Mouse (Mus musculus) CH12F3 (cell line): ENCODE data around the gene Col6a5.

Experiments
- in situ Hi-C: fragments of 300-500 bp; cut with MboI; formaldehyde crosslinking; loops from 2 replicates; pipeline ENCODE4 v1.14.3; 2020; ENCODE audit warnings: low sequenced_read_pairs

The Col6a5 gene

DNA sequence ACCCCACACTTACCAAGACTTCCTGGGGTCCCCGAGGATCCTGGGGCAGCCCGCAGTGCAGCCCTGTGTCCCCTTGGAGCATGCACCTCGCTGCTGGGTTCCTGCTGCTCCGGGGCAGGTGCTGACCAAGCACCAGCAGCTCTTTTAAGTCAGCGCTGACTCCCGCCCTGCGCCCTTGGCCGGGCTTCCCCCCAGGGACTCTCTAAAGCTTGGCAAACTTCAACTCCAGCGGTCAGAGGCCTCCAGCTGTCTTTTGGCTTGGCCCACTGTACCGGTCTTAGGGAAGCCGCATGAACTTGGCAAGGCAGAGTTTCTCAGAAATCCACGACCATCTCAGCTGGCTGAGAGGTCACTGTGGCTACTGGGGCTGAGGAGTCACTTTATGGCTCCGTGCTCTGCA is at the start of gene Col6a5:
Col6a5 (minus strand) TSS at position 111 of the 400 bp plus-strand sequence.
- in situ Hi-C loops: no loop called here

DNA sequence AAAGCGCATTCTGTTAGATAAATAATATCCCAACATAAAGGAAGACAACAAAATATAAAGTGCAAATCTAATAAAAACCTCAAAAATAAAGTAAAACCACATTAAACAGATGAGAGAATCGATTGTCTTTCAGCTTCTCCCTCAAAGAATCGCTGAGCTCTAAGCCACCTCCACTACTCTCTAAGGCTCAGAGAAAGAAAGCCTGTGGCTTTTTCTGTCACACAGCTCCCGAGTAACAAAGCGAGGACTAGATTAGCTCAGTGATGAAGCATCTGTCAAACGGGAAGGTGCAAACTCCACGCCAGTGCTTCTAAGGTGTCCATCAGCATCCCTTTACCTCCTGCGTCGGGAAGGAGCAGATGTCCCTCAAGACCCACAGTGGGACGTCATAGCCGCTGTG is 37.5 kb upstream of the Col6a5 start:
- in situ Hi-C loops: no loop called here

DNA sequence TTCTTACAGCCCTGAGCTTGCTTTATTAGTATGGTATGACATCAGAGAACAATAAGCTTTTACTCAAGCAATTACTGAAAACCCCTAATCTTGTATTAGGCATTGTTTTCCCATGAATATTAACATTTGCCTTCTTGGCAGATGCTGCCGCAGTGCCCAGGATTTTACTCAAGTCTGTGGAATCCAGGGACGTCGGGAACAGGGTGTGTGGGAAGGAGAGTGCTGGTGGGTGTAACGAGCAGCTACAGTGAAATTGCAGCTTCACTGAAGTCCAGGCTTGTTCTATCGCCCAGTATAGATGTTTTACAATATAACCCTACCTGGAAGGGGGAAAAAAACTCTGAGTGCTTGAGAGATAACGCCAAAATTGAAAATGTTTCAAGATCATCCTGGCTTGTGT is 32.0 kb upstream of the Col6a5 start:
- in situ Hi-C loops: no loop called here

DNA sequence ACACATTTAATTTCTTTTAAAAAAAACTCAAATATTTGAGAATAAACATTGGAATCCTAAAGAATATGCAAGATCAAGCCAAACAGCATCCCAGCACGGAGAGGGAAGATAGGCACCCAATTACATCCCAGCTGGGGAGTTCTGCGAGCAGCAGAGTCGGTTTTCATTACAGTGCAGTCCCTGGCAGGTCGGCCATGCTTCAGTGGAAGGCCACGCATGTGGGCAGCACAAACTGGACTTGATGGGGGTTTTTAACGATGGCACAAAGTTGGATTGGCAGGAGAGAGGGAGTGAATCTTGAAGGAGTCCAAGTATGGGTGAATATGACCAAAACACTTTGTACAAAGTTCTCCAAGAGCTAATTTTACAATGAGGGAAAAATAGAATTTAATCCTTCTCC is 29.7 kb upstream of the Col6a5 start:
- in situ Hi-C loops: no loop called here

DNA sequence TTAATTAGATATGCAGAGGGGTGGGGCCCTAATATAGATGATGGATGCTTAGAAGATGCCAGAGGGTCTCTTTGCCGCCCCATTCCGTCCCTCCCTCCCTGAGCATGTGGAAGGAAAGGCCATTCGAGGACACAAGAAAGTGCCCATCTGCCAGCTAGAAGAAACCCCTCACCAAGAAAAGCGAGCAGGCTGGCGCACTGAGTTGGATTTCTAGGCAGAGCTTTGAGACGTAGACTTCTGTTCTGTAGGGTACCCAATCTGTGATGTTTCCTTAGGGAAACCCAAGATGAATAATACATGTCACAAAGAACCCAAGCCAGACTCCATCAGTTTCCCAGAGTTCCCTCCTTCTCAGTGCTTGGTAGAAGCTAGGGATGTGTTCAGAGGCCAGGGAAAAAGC is 29.0 kb upstream of the Col6a5 start:
- in situ Hi-C loops: no loop called here

DNA sequence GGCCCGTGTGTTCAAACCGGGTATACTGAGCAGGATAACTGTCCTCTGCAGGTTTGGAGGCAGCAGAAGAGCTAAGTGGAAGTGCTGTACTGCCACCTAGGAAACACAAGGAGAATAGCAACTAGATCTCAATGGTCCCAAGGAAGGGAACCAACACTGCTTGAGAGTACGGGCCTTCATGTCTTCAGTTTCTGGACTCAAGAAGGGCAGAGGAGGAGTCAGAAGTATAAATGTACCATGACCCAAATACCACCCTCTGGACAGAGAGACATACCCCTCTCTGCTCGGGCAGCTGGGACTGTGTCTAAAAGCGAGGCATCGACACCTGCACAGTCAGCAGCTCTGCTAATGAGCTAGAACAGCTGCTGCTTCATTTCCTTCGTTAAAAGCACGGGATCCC is 27.7 kb upstream of the Col6a5 start:
- in situ Hi-C loops: no loop called here

DNA sequence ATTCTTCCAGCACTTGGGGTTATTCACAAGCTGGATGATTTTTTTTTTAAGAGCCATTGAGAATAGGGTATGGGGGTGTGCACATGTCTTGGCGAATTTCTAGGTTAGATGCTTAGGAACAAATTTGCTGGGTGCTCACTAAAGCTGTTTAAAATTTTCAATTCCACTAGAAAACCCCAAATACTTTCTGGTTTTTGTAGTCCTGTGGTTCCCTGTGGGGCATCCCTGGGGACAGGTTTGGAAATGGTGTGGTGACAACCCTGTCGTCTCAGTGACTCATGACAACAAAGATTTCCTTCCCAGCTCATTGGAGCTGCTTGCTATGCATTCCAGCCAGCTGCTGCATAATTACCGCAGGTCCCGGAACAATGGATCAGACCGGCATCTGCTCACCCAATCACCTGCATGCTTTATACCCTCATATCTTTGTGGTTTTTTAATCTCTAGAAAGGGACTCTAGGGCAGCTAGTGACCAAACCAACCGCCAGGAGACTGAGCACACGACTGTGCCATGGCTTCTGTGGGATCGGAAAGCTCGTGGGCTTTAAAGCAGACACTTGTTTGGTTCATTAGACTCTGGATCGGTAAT is 24.6 kb upstream of the Col6a5 start:
- in situ Hi-C loops: no loop called here

DNA sequence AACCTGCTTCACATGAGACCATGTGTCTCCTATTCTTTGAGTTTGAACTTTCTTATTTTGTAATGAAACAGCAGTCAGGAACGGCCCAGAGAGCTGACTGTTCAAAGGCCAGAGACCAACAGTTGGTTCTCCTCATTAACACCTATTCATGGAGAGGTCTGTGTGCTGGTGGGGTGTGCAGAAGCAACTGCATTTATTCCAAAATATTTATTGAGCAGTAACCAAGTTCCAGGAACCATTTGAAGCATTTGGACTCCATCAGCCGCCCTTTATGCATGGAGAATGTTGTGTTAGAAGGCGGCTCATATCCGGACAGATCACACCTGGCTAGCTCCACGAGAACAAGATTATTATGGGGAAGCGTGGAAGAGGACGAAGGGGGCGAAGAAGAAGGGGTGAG is 18.0 kb upstream of the Col6a5 start:
- in situ Hi-C loops: no loop called here

DNA sequence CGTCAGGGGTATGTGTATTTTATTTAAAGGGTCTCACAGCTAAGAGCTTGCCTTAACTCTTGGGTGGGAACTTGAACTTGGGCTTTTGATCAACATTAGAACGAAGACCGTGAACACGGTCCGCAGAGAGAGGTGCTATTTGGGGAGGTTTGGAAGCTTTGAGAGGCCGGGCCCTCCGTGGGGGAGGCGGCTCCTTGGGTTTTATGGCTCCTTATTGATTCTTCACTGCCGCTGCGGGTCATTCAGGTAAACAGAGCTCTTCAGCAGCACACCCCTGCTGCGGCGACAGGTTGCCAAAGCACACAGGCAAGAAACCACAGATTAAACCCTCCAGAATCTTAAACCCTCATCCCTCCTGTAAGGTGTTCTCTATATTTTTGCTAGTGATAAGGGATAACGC is 16.4 kb upstream of the Col6a5 start:
- in situ Hi-C loops: no loop called here

DNA sequence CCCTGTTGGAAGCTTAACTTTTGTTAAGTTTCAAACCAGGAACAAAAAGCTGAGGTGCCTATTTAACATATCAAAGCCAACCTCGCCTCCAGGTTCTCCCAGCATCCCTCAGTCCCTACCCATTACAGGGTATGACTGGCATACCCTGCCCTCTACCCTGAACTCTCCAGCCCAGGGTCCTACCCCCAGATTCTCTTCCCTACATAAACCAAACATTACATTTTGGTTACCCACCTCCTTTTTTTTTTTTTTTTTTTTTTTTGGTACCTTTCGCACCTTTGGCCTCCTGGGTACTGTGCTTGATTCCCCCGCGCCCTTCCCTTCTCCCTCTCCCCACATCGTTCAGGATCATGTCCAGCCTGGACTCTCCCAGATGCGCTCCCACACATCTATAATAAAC is 15.9 kb upstream of the Col6a5 start:
- in situ Hi-C loops: no loop called here

DNA sequence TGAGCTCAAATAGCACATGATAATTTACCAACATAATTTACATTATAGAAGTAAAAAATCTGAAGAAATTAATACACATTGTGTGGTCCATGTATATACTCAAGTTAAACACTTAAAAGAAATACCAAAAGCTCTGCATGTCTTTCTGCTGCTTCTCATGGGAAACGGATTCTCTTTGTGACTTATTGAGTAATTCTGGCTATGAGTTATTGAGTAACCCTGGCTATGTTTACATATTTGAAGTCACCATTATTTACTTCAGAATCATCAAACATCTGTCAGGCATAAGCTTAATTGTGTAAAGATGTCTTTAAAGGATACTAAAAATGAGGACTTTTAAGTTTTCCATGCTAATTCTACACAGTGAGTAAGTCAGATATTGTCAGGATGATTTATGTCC is 13.3 kb upstream of the Col6a5 start:
- in situ Hi-C loops: no loop called here

DNA sequence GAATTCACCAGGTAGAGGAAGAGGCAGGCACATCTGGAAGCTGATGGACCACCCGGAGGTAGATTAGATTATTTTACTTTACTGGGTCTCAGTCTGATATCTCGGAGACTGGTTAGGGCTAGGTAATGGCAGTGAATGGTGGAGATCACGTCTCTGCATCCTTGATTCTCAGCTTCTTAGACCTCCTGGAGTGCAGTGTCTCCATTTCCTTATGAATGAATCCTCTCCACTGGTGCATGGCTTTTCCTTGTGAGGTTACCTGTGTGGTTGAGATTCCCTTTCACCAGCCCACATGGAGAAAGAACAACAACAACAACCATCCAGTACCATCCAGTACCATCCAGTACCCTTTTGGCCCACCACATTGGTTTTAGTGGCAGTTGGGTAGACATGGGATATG is 11.6 kb upstream of the Col6a5 start:
- in situ Hi-C loops: no loop called here

DNA sequence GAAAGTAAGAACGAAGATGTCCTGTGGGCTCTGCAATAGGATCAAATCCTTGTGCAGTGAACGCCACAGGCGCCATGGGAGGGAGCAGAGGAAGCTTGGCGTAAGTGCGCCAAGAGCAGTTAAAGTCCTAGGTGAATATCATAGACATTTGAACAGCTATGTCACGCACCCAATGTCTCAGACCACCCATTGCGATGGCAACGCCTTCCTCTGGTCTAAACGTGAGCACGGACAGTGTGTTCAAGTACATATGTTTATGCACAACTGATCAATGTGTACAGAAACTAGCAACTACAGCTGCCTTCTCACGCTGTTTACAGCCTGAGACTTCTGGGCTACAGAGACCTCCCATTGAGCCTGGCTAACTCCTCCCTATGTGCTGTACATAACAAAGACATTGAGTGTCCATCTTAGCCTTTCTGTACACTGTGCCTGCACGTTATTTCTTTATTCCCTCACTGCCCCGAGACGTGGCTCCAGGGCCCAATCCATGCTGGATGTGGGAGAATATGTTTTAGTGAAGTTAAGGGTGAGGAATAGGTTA is 11.0 kb upstream of the Col6a5 start:
- in situ Hi-C loops: no loop called here

DNA sequence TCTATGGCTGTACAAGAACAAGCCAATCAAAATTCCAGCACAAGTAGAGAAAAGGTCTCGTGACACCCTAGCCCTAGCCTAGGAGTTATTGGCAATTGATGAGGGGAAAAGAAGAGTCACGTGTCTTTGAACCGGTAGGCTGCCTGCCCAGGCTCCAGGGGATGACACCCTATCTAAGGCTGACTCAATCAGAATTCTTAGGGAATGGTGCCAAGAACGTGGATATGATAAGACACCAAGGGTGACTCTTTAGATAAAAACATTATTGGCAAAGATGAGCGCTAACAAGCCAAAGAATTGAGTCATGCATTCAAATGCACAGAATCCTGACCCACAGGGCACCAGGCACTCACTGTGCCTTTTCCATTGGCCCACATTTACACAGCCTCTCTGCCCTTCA is 10.5 kb upstream of the Col6a5 start:
- in situ Hi-C loops: no loop called here

DNA sequence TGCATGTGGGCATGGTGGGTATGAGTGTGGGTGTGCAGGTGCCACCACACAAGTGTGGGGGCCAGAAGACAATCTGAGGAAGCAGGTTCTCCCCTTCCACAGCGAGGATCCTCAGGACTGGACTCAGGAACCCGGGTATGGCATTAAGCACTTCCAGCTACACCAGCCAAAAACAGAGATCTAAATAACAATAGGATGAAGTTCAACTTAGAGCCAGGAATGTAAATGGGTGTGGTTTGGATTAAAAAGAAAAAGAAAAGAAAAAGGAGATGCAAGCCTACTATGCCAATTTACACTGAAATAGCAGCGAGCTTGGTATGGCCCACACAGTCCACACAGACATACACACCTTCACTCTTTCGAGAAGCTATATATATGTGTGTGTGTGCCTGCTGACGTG is 7.5 kb upstream of the Col6a5 start:
- in situ Hi-C loops: no loop called here

DNA sequence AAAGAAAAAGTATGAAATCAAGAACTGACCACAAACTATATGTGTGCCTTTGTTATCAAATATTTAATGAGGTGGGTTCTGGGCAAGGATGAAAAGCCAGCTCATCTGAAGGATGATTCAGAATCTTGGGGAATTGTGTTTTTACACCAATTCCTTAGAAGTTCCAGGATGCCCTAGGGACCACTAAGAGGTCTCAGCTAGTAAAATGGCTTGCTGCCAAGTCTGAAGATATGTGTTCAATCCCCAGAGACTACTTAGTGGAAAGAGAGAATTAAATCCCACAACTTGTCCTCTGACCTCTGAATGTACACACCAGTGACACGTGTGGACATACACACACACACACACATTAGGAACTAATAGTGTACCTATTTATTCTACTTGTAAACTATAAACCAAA is 1.3 kb downstream of the Col6a5 start:
- in situ Hi-C loops: no loop called here

DNA sequence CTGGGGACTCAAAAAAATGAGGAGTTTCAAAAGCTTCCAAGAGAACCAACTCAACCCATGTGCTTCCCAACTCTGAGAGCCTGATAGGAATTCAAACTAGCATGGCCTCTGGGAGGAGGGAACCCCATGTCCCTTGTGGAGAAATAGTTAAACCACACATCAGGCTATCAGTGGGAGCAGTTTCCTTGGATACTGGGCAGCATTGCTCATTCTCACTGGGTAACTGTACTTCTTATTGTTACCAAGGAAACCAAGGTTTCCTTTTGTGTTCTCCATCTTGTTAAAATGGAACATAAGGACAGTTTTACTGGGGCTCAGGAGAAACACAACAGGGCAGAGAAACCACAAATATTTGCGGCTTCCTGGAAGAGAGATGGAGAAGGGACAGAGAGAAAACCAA is 10.7 kb downstream of the Col6a5 start:
- in situ Hi-C loops: no loop called here

DNA sequence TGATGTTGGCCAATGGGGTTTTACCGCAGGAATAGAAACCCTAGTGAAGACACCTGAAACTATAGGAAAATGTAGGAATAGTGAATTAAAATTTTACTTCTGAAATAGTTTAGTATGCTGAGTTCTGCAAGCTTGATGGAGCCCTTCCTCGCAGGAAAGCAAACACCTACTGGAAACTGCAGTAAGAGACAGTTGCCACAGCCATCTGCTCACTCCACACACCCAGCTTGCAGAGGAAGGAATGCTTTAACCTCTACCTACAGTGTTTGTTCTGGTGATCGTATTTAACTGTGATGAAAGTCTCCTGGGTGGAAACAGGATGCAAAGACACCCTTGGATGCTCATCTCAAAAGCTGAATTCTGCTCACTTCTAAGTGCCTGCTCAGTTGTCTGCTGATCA is 12.9 kb downstream of the Col6a5 start:
- in situ Hi-C loops: no loop called here

DNA sequence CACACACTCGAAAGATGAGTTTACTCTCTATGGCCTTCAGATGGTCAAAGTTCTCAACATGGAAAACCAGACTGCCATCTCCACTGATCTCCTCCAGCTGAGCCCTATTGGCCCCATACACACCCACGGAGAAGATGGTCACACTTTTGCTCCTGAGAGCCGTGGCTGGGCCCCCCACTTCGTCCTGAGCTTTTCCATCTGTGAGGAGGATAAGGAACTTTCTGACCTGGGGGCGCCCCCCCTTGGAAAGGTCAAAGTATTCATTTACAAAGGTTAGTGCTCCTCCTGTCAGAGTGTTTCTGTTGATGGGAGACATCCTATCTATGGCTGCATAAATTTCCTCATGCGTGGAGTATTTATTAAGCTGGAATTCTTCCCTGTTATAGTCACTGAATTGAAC is 26.6 kb downstream of the Col6a5 start:
- in situ Hi-C loops: no loop called here

DNA sequence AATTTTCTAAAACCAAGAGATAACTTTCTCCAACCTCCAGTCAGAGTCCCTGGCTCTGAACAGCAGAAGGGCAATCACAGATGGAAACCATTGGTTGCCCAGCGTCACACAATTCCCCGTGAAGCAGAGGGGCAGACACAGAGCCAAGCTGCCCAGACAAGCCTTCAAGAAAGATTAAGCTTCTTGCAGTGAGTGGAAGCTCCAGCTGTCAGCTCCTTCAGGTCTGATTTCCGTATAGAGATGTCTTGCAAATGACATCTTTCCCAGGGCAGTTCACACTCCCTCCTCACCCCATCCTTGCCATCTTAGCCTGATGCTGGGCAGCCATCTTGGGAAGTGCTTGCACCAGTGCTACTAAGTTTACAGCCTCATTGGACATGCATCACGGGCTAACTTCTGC is 31.2 kb downstream of the Col6a5 start:
- in situ Hi-C loops: no loop called here

DNA sequence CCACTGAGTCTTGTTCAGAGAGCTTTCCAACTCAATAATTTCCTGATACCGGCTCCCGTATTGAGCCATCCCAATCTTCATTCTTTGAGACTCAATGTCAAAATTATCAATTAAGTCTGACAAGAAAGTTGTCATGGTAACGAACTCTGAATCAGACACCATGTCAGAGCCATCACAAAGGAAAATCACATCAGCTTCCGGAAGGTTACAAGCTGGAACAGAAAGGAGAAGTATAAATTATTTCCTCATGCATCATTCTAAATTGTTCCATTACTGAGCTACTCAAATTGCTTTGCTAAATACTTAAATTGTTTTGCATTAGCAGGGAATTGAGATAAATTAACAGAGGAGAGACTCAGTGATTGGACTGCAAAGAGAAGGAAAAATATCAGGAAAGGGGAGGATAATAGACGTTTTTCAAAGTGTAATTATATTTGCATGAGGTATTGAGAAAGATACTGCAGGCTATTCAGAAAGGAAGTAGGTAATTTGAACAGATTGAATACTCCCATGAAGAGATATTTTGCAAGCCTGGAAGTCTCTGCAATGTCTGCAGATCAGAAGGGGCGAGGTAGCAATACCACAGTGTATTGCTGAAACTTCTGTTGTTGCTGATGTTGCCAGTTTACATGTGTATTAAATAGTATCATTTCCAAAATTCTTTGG is 31.9 kb downstream of the Col6a5 start:
- in situ Hi-C loops: no loop called here

DNA sequence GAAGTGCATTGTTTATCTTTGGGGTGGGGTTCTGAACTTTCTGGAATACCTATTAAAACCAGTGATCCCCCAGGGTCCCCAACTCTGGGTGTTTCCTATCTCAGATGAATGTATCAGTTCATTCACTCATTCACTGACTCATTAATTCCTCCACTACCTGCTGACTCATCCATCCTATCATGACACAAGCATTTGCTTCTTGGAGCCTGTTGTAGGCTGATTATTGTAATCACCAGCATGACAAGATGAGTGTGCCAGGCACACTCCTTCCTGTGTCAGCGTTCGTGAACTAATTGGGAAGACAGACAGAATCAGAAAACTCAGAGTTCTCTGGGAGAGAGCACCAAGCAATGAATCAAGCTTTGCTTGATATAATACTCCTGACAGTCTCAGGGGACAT is 36.8 kb downstream of the Col6a5 start:
- in situ Hi-C loops: no loop called here

DNA sequence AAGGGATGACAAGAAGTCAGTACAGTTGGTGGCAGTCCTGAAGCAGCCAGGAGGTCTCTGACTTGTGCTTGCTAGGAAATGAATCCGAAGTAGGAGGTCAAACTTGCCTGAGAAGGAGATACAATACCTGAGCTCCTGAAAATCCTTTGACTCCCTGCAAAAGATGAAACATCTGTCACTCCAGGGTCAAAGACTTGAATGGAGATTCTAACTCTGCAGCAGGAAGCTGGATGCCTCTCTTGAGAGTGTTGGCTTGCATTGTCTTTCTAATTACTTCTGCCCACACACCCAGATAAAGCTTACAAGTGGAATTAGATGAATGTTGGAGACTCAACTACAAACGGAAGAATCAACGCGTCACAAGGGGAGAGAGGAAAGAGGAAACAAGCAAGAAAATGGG is 45.3 kb downstream of the Col6a5 start:
- in situ Hi-C loops: no loop called here
